Mouse (Mus musculus): ENCODE measurements around the gene Tubb2b.

- TF ChIP-seq EP300 (optimal IDR thresholded peaks at IDR 0.05) = no peak
- TF ChIP-seq CTCF (IDR thresholded peaks at IDR 0.05; ENCODE audit: low read depth) = no peak
Observed at GRCm38 (mm10) chr13:34079801-34080200, 50.5 kb downstream of the Tubb2b start.

All from stomach, postnatal 0 days (tissue).